Mouse (Mus musculus) cortical plate, adult 2 months (tissue): Measurements from ENCODE around the gene Zfand3.

Experiments
- CTCF ChIP-seq: fragments of 200-500 bp; IDR thresholded peaks from 2 replicates; pipeline ENCODE4 v1.5.1; 2011; ENCODE audit warnings: mild to moderate bottlenecking, control low read depth, low read length; ENCODE audit not compliant: insufficient read depth; ENCODE audit errors: extremely low read depth
- POLR2A ChIP-seq: fragments of 200-500 bp; IDR thresholded peaks from 2 replicates; pipeline ENCODE4 v1.6.1; 2011; ENCODE audit warnings: mild to moderate bottlenecking, low read length, control low read depth; ENCODE audit not compliant: insufficient read depth; ENCODE audit errors: extremely low read depth

GRCm38 (mm10) chr17:30032796-30033195, 28.3 kb downstream of the Zfand3 start:
- TF ChIP-seq POLR2A (no peak), CTCF (no peak)
